In the genomic region with DNA sequence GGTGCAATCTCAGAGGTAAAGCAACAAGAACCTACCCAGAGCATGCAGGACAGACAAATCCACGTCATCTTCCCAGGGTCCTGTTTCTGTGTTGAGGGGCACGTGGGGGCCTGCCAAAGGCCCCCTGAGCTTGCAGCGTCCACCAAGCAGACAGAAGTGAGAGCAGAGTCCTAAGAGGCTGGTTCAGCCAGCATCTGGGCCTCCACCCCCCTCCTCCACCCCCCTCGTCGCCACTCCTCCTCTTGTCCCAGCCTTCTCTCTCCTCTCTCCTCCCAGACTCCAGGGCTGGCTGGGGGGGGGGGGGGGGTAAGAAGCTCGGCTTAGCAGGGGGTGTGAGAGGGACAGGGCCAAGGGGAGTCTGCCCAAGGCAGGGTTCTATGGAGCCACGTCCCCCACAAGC, we compare ENCODE assay signal across 8 mouse cellular contexts. TPM values are rescaled to one million over a fixed set of nuclear protein-coding genes. Genes with fewer than 3 reads are reported as not detected.
DNase-seq lines count a peak whose midpoint lies in the region; ATAC-seq and TF ChIP-seq lines count a peak whose summit lies in the region.
"Had no signal": no experiment of that assay in that cellular context is flagged by ENCODE, and none has a peak within 500 bp of the region (broad histone marks: within the 10 kb centered on the region; RNA-seq: fewer than 3 reads in every experiment).

No protein-coding gene starts in this region.

- H3K9me3 ChIP-seq in lung, embryonic 15.5 days: no peaks in the 10 kb centered on the region
- no peaks in the 10 kb centered on the region for H3K9me3 ChIP-seq in embryonic facial prominence, embryonic 15.5 days (replicated peaks)
- H3K9me3 ChIP-seq in intestine, embryonic 14.5 days (ENCODE audit: control insufficient read depth, low read length): no peaks in the 10 kb centered on the region
- no peaks in the 10 kb centered on the region for H3K9me3 ChIP-seq in neural tube, embryonic 13.5 days
- H3K9me3 ChIP-seq: megakaryocyte, embryonic 14.5 days had no signal

- TF ChIP-seq POLR2A in lung, adult 2 months (IDR thresholded peaks at IDR 0.05; ENCODE audit: borderline replicate concordance, extremely low read depth, low read depth, low read length): no peak

- TF ChIP-seq CTCF in lung, adult 2 months (IDR thresholded peaks at IDR 0.05; ENCODE audit: insufficient read depth, low read length): no peak

- ATAC-seq in lung, embryonic 15.5 days (ENCODE audit: borderline replicate concordance, extremely low read depth, low FRiP score, low TSS enrichment): peak; percentile 66; the same call in 1 of the 2 replicates
- peak; percentile 84 for ATAC-seq in embryonic facial prominence, embryonic 15.5 days (ENCODE audit: insufficient number of reproducible peaks, low FRiP score, low TSS enrichment, low read depth)
- no peak for ATAC-seq in intestine, embryonic 14.5 days (replicated peaks; ENCODE audit: low FRiP score, low TSS enrichment, low read depth)
- ATAC-seq in neural tube, embryonic 13.5 days (ENCODE audit: low read depth): no peak

- peaks cover 60% of the 10 kb centered on the region for H3K4me1 ChIP-seq in lung, embryonic 15.5 days
- peaks cover 9% of the 10 kb centered on the region for H3K4me1 ChIP-seq in lung, adult 2 months (ENCODE audit: control insufficient read depth, insufficient read depth, low read length)
- H3K4me1 ChIP-seq in embryonic facial prominence, embryonic 15.5 days: peaks cover 61% of the 10 kb centered on the region
- H3K4me1 ChIP-seq in intestine, embryonic 14.5 days (replicated peaks; ENCODE audit: control insufficient read depth, insufficient read depth, low read length): peaks cover 21% of the 10 kb centered on the region
- peaks cover 45% of the 10 kb centered on the region for H3K4me1 ChIP-seq in neural tube, embryonic 13.5 days (replicated peaks)

- H3K4me3 ChIP-seq in lung, embryonic 15.5 days: peak overlapping the region; percentile 37
- no peak overlapping the region for H3K4me3 ChIP-seq in lung, adult 2 months (replicated peaks; ENCODE audit: extremely low read depth, low read depth, low read length)
- H3K4me3 ChIP-seq in embryonic facial prominence, embryonic 15.5 days (replicated peaks): peak overlapping the region; percentile 51
- H3K4me3 ChIP-seq in intestine, embryonic 14.5 days (ENCODE audit: low read depth, low read length): peak overlapping the region; percentile 32
- H3K4me3 ChIP-seq in neural tube, embryonic 13.5 days: peak overlapping the region; percentile 24
- H3K4me3 ChIP-seq: megakaryocyte, embryonic 14.5 days had no signal

- peak overlapping the region; percentile 94 for H3K27ac ChIP-seq in lung, embryonic 15.5 days
- peak overlapping the region; percentile 99 for H3K27ac ChIP-seq in embryonic facial prominence, embryonic 15.5 days (replicated peaks)
- H3K27ac ChIP-seq in intestine, embryonic 14.5 days (ENCODE audit: low read depth): peak overlapping the region; percentile 69
- H3K27ac ChIP-seq in neural tube, embryonic 13.5 days (replicated peaks): peak overlapping the region; percentile 74

- H3K9ac ChIP-seq in lung, embryonic 15.5 days: peak overlapping the region; percentile 40
- H3K9ac ChIP-seq in embryonic facial prominence, embryonic 15.5 days: 0 out of 2 replicates have a peak overlapping the region, but pooled peaks have one; percentile 18
- peak overlapping the region; percentile 39 for H3K9ac ChIP-seq in intestine, embryonic 14.5 days (ENCODE audit: low read length)
- H3K9ac ChIP-seq in neural tube, embryonic 13.5 days: 0 out of 2 replicates have a peak overlapping the region, but pooled peaks have one; percentile 56

- H3K27me3 ChIP-seq in lung, embryonic 15.5 days: peaks cover 9% of the 10 kb centered on the region; the same call in 1 of the 2 replicates
- H3K27me3 ChIP-seq in embryonic facial prominence, embryonic 15.5 days: peaks cover 4% of the 10 kb centered on the region; the same call in 1 of the 2 replicates
- H3K27me3 ChIP-seq in intestine, embryonic 14.5 days (replicated peaks; ENCODE audit: control insufficient read depth, insufficient read depth, low read length): peaks cover 5% of the 10 kb centered on the region
- H3K27me3 ChIP-seq in neural tube, embryonic 13.5 days: 0 out of 2 replicates have a peak, but pooled peaks cover 5% of the 10 kb centered on the region

- H3K36me3 ChIP-seq in lung, embryonic 15.5 days: no peaks in the 10 kb centered on the region
- no peaks in the 10 kb centered on the region for H3K36me3 ChIP-seq in embryonic facial prominence, embryonic 15.5 days
- no peaks in the 10 kb centered on the region for H3K36me3 ChIP-seq in intestine, embryonic 14.5 days (ENCODE audit: control insufficient read depth, insufficient read depth, low read length)
- H3K36me3 ChIP-seq in neural tube, embryonic 13.5 days: no peaks in the 10 kb centered on the region

- H3K4me2 ChIP-seq in lung, embryonic 15.5 days: peak overlapping the region; percentile 61
- peak overlapping the region; percentile 59 for H3K4me2 ChIP-seq in embryonic facial prominence, embryonic 15.5 days (replicated peaks)
- H3K4me2 ChIP-seq in intestine, embryonic 14.5 days (ENCODE audit: low read length): peak overlapping the region; percentile 41
- H3K4me2 ChIP-seq in neural tube, embryonic 13.5 days: peak overlapping the region; percentile 39

- WGBS in lung, embryonic 15.5 days: 18% methylated on average over 6 of the region's 7 CpGs
- WGBS in lung, adult 2 months: 61% methylated on average over 6 of the region's 7 CpGs
- 12% methylated on average over 6 of the region's 7 CpGs for WGBS in embryonic facial prominence, embryonic 15.5 days
- 26% methylated on average over 7 of the region's 7 CpGs for WGBS in intestine, embryonic 14.5 days
- WGBS in neural tube, embryonic 13.5 days: 35% methylated on average over 6 of the region's 7 CpGs

- no peak for DNase-seq in lung, adult 2 months
- DNase-seq in intestine, embryonic 14.5 days (ENCODE audit: low spot score): no peak
- DNase-seq in layer of hippocampus, adult 8-10 months (ENCODE audit: low spot score in 2 of 2): no peak
- DNase-seq in frontal cortex, postnatal 10 days (ENCODE audit: low spot score in 2 of 2): no peak

RNA-seq across cellular contexts. Expression of a gene that starts 33.1 kb away (rescaled TPM):
- 104 and 130 TPM in 2 replicates for polyA plus RNA-seq in lung, embryonic 15.5 days (2015; fragmentation: Nextera tagmentation; extraction: Ambion mirVana)
- 781 and 1,078 TPM in 2 replicates for polyA plus RNA-seq in lung, adult 2 months (2012; rRNA removed)
- polyA plus RNA-seq in embryonic facial prominence, embryonic 15.5 days (2015; fragmentation: Nextera tagmentation; extraction: Ambion mirVana): 49.3 and 53.7 TPM in 2 replicates
- 27.2 and 28.7 TPM in 2 replicates for polyA plus RNA-seq in intestine, embryonic 14.5 days (2014; fragmentation: Nextera tagmentation; extraction: Ambion mirVana)
- 15.8 and 17.0 TPM in 2 replicates for polyA plus RNA-seq in neural tube, embryonic 13.5 days (2015; fragmentation: Nextera tagmentation; extraction: Ambion mirVana)
- 10 to 100 TPM; 44.4 to 54.8 (median 47.4) TPM for total RNA-seq in layer of hippocampus, adult 8-10 months (2022)

RNA-seq across cellular contexts. Expression of a gene that starts 34.2 kb away (rescaled TPM):
- 0.35 and 0.41 TPM in 2 replicates for polyA plus RNA-seq in lung, embryonic 15.5 days (2015; fragmentation: Nextera tagmentation; extraction: Ambion mirVana)
- polyA plus RNA-seq in lung, adult 2 months (2012; rRNA removed): 1.4 and 1.6 TPM in 2 replicates
- 0.72 and 0.85 TPM in 2 replicates for polyA plus RNA-seq in embryonic facial prominence, embryonic 15.5 days (2015; fragmentation: Nextera tagmentation; extraction: Ambion mirVana)
- polyA plus RNA-seq in intestine, embryonic 14.5 days (2014; fragmentation: Nextera tagmentation; extraction: Ambion mirVana): 0.08 and 0.42 TPM in 2 replicates
- polyA plus RNA-seq in neural tube, embryonic 13.5 days (2015; fragmentation: Nextera tagmentation; extraction: Ambion mirVana): 0.14 TPM in 1 of 2 replicates, not detected in the other
- total RNA-seq in layer of hippocampus, adult 8-10 months (2022): under 1 TPM in 1 of 4 experiments, not detected in 3; 0.25 TPM

Comparison
In these comparisons a context has a peak if more than half of its experiments do, and no peak if none do; other contexts are left out.
1. ATAC-seq: peak in lung, embryonic 15.5 days (single experiment) and embryonic facial prominence, embryonic 15.5 days (single experiment); none in intestine, embryonic 14.5 days (single experiment) and neural tube, embryonic 13.5 days (single experiment).
2. Peak in every context shown above with its lines, with median percentiles within 50 percentile points of each other: H3K27ac ChIP-seq, H3K4me2 ChIP-seq and H3K9ac ChIP-seq.